Mouse (Mus musculus): ENCODE results near the gene Mllt10.

Mllt10 gene

DNA sequence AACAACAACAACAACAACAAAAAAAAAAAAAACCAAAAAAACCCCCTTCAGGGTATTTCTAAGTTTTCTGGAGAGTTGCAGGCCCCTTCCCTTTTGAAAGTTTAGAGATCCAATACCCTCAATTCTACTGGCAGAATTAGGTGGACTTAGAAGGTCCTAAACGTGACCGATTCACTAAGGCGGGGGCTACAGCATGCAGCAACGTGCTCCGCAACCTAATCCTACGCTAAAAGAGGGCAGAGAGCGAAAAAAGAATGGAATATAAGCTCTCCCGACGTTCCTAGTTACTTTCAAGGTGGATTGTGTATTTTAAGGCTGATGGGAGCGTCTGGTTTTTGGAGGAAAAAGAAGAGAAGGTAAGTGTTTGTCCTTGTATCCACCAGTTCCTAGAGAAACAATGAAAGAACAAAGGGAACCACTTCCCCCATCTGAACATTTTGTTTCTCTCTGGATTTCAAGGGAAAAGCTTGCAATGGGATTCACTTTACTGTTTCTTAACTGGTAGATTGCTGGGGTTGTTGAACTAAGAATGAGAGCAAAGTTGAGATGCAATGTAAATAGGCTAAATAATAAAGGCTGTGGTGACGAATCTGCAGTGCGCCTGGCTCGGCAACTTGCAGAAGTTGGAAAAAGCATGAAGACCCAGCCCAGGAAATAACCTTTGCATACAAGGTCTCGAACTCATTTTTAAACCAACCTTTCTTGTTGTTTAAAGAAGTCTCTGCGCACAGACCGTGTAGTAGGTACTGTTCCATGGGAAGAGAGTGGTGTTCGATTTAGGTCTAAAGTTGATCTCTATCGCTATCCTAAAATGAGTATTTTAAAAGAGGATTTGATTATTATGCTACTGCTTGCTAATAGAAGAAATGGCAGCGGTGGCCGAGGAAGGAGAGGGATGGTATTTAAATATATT, at the start of gene Mllt10:
Gene Mllt10, plus strand, starts transcription at position 222 of the 913 bp plus-strand sequence.
- no peak for DNase-seq (ENCODE audit: low spot score)

DNA sequence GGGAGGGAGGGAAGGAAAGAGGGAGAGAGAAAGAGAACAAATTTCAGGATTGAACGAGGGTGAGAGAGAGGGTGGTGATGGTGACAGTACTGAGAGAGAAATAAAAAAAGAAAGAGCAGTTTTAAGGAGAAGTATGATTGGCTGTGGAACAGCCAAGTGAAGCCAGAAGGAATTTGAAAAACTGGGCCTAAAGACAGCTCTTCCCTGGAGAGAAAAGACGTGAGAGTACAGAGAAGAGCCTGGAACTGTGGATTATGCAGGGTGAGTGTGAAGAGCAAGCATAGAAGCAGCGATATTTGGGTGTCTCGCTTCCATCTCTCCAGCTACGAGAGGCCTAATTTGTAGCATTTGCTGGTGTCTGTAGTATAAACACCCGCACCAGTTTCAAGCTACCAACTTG, 43.8 kb upstream of the Mllt10 start:
- no peak for DNase-seq (ENCODE audit: low spot score)

GRCm38 (mm10) chr2:18012866-18013265, 42.2 kb upstream of the Mllt10 start:
- no peak for DNase-seq (ENCODE audit: low spot score)

GRCm38 (mm10) chr2:18015581-18015980, 39.5 kb upstream of the Mllt10 start:
- DNase-seq (ENCODE audit: low spot score): no peak

DNA sequence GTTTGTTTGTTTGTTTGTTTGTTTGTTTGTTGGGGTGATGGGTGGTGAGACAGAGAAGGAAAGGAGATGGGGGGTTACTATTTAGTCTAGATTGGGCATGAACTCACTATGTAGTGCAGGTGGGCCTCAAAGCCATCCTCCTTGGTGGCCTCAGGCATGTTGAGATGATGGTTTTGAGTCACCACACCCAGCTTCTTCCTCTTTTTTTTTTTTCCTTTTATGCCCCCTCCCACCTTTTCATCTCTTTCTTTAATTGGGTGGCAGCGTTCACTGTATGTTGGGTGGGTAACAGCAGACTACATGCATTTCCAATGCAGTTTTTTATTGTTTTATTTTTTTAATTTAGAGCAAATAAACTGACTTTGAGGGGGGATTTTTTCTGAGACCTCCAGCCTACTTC, 38.4 kb upstream of the Mllt10 start:
- DNase-seq (ENCODE audit: low spot score): no peak

- DNase-seq (ENCODE audit: low spot score): no peak
Measured at GRCm38 (mm10) chr2:18017321-18017720, 37.7 kb upstream of the Mllt10 start.

DNA sequence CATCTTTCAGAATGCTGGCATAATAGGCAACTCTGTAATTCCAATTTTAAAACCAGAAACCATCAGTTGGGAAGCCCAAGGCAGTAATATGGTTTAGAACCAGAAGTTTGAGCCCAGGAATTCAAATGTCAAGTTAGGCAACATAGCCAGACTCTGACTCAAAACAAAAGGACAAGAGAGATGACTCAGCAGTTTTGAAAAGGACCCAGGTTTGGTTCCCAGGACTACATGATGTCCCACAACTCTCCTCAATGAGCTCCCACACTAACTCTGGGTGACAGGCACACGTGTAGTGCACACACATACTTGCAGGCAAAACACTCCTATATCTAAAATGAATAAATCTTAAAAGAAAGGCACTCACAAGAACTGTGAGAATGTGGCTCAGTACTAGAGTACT, 35.9 kb upstream of the Mllt10 start:
- no peak for DNase-seq (ENCODE audit: low spot score)

DNA sequence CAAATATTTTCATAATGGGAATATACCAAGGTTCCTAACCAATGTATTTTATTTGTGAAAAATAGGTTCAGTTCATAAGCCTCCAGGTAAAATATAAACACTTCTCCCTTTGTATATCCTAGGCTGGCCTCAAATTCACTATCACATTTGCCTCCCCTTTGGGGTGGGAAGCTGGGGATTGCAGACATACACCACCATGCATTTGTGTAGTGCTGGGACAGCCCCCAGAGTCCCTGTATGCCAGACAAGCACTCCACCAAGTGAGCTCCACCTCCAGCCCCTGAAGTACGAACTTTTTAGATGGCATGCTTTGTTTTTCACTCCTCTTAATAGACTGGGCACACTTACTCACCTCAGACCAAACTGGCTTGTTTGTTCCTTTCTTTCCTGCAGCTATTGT, 32.2 kb upstream of the Mllt10 start:
- no peak for DNase-seq (ENCODE audit: low spot score)

GRCm38 (mm10) chr2:18025116-18025515, 29.9 kb upstream of the Mllt10 start:
- DNase-seq (ENCODE audit: low spot score): no peak

DNA sequence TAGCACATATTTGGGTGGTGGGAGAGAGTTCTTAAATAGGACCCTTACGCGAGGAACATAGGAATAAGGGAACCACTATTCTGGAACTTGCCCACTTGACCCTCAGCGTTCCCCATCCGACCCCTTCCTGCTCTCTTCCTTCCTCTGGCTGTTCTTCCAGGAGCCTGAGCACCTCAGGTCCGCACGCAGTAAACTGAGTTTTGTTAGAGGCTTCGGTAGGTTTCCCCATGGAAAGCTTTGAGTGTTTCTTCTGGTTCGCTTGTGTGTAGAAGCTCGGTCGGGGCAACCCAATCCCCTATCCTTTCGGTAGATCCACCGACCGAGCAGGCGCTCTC, 29.3 kb upstream of the Mllt10 start:
- DNase-seq (ENCODE audit: low spot score): no peak

GRCm38 (mm10) chr2:18026116-18026947, 28.7 kb upstream of the Mllt10 start:
- peak; percentile 48 for DNase-seq (ENCODE audit: low spot score)

DNA sequence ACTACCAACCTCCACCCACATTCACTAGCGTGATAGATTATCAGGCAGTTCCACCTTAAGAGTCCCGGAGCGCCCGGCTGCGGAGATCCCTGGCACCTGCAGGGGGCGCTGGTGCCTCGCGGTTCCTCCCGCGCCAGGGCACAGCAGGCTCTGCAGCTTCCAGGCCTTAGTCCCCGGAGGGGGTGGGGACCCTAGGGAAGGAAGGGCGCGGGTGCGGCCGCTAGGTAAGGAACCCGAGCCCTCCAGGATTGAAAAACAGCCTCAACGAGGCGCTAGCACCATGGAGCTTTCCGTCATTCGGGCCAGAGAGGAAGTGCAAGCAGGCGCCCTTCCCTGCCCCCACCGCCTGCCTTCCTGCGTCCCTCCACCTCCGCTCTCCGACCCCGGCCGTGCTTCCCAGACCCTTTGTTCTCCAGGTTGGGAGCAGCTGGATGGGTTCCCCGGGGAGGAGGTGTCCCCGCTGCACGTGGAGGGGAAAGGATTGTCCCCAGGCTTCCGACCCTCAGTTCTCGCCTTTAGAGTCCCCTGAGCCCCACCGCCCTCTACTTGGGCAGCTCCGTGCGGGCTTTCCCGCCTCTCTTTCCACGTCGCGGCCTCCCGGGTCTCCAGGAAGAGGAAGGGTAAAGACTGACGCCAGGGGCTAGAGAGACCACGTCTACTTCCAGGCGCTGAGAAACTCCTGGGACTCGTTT, 27.4 kb upstream of the Mllt10 start:
- DNase-seq (ENCODE audit: low spot score): peak; percentile 95

DNA sequence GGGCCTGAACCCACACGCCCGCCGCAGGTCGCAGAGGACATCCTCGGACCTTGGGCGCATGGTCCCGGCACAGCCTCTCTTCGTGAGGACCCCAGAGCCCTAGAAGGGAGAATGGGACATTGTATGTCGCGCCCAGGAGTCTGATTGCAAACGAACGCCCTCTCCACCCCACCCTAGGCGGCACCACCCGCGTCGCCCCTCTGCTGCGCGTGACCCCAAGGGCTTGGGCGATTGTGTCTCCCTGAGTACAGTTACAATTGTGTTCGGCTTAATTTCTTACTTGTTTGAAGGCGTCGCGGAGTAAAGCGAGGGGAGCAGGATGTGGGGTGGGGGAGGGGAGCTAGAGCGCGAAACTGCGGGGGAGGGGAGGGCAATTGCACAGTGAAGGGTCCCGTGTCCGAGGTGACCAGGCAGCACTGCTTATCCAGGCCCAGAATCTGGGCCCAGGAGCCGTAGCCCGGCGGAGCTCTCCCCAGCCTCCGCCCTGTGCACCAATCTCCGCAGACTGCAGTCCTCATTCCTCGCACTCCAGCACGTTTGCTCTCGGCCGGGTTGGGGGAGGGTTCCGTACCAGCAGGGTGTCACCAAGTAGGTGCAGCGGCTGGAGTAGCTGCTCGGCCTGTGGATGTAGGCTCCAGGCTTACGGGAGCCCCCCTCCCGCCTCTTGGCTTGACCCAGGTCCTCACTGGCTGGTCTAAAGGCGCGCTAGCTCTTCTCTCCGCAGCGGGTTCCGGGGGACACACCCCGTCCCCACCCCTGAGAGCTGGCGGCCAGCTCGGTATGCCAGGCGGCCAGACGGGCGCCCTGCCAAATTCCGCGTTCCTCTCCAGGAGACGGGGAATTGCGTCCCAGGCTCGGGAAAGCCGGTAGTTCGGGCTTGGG, 26.7 kb upstream of the Mllt10 start:
- DNase-seq (ENCODE audit: low spot score): peak; percentile 92

GRCm38 (mm10) chr2:18029656-18030055, 25.4 kb upstream of the Mllt10 start:
- DNase-seq (ENCODE audit: low spot score): no peak

DNA sequence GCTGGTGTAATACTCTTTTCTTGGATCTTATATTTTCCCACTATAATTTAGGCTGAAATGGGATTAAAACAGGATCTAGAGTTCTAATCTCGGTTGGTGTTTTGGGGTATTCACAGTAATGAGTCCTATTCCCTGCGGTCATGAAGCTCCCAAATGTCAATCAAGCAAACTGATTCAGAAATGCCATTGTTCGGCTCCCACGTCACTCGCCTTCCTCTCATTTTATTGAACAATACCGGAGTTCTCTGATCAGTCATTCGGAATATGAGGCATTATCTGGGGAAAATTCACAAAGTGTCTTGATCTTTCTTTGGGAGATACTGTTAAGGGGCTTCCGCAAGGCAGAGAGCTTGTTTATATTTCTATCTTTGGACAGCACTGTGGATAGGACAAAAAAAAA, 24.5 kb upstream of the Mllt10 start:
- DNase-seq (ENCODE audit: low spot score): no peak

DNA sequence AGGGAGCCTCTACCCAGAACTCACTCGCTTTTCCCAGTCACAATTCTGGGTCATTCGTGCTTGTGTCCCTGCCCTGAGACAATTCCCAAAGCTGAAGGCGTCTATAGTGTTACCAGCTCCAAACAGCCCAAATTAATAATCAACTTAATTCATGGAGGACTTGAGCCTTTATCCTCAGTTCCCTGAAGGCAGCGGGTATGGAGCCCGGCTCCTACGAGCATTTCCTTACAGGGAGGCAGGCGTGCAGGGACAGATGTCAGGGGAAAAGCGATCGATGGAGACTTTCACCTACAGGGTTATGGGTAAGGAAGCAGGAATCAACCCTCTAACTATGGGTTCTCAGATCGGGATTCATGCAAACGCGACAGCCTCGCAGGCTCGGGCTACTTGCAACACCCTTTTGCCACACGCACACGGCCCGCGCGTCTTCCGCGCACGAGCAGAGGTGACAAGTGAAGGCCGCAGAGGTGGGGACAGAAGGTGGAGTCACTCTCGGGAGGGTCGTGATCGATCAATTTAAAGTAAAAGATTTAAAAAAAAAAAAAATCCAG, 23.7 kb upstream of the Mllt10 start:
- DNase-seq (ENCODE audit: low spot score): peak; percentile 29

- DNase-seq (ENCODE audit: low spot score): peak; percentile 54
Measured at GRCm38 (mm10) chr2:18031831-18032537, 23.1 kb upstream of the Mllt10 start.

- no peak for DNase-seq (ENCODE audit: low spot score)
Measured at GRCm38 (mm10) chr2:18032538-18032895, 22.5 kb upstream of the Mllt10 start.

DNA sequence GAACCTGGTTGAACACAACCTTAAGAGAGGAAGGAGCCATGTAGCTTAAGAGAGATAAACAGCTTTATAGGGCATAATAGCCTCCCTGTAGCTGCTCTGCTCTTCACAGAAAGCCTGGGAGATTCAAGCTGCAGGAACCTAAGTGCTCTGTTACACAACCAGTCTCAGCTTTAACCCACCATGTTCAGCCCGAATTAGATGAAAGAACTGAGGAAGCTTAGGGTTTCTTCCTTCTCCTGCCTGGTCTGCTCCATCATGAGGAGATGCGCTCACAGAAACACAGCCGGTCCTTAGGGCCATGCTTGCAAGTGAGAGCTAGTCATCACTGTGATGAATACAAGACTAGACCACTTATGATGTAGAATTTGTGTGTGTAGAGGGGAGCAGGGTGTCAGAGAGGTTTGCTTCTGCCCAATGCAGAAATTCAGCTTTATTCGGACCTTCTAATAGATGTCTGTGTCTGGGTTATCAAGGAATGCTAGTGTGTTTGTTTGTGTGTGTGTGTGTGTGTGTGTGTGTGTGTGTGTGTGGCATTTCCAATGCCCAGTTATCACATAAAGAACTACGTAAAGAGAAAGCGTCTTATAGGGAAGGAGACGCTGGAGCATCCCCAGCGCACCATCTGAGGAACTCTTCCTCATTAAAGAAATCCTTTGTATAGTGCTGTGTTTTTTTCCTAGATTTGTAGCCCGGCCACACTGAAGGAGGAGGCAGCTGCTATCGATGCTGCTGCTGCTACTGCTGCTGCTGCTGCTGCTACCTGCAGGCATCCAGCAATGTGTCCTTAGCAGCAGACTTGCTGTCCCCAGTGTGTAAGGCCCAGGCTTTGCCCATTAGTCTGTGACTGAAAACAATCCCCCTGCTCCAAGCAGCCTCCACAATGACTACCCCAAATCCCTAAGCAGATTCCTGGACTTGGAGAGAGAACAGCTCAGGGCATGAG, 21.6 kb upstream of the Mllt10 start:
- DNase-seq (ENCODE audit: low spot score): no peak

Data from ovary, postnatal 10 days (tissue).